Mouse (Mus musculus): ENCODE results near the gene 4921539E11Rik. TPM values are rescaled to one million over a fixed set of nuclear protein-coding genes. Genes with fewer than 3 reads are reported as not detected.

The 4921539E11Rik gene
- polyA plus RNA-seq (2014; fragmentation: Nextera tagmentation; extraction: Ambion mirVana), result not detected in 2 replicates

GRCm38 (mm10) chr4:103290763-103291162 is at the start of gene 4921539E11Rik:
4921539E11Rik (minus strand) TSS chr4:103290863.
- Histone ChIP-seq H3K27me3 (ENCODE audit: control insufficient read depth, insufficient read depth, low read length) (no peaks in the 10 kb centered on the region), H3K9me3 (ENCODE audit: control insufficient read depth, low read length) (no peaks in the 10 kb centered on the region), H3K4me2 (ENCODE audit: low read length) (no peak within 1 kb of the TSS), H3K4me1 (ENCODE audit: control insufficient read depth in 2 of 2, insufficient read depth in 2 of 2, low read length in 2 of 2) (no peaks in the 10 kb centered on the region), H3K36me3 (ENCODE audit: control insufficient read depth, insufficient read depth, low read length) (no peaks in the 10 kb centered on the region), H3K4me3 (ENCODE audit: control insufficient read depth in 1 of 2, insufficient read depth in 1 of 2, low read depth in 1 of 2, low read length in 2 of 2) (no peak within 1 kb of the TSS), H3K9ac (ENCODE audit: low read length) (no peak within 1 kb of the TSS), H3K27ac (replicated peaks in 1 of 2; ENCODE audit: control insufficient read depth in 1 of 2, insufficient read depth in 1 of 2, low read depth in 2 of 2, low read length in 2 of 2) (no peak within 1 kb of the TSS)
- 72% methylated on average over 2 of the region's 2 CpGs for WGBS
- no peak for ATAC-seq (ENCODE audit: insufficient number of reproducible peaks, insufficient read depth, low FRiP score, low read depth)

GRCm38 (mm10) chr4:103335134-103335533 is 44.5 kb upstream of the 4921539E11Rik start:
- H3K4me2 ChIP-seq (ENCODE audit: low read length), result no peak overlapping the region
- H3K27me3 ChIP-seq (ENCODE audit: control insufficient read depth, insufficient read depth, low read length), result no peaks in the 10 kb centered on the region
- 86% methylated on average over 5 of the region's 5 CpGs for WGBS
- peaks cover 22% of the 10 kb centered on the region for H3K36me3 ChIP-seq (ENCODE audit: control insufficient read depth, insufficient read depth, low read length)
- no peaks in the 10 kb centered on the region for H3K9me3 ChIP-seq (ENCODE audit: control insufficient read depth, low read length)
- no peak overlapping the region for H3K9ac ChIP-seq (ENCODE audit: low read length)
- ATAC-seq (ENCODE audit: insufficient number of reproducible peaks, insufficient read depth, low FRiP score, low read depth), result no peak
- H3K4me3 ChIP-seq (ENCODE audit: control insufficient read depth in 1 of 2, insufficient read depth in 1 of 2, low read depth in 1 of 2, low read length in 2 of 2), result no peak overlapping the region
- H3K27ac ChIP-seq (replicated peaks in 1 of 2; ENCODE audit: control insufficient read depth in 1 of 2, insufficient read depth in 1 of 2, low read depth in 2 of 2, low read length in 2 of 2), result no peak overlapping the region
- no peaks in the 10 kb centered on the region for H3K4me1 ChIP-seq (ENCODE audit: control insufficient read depth in 2 of 2, insufficient read depth in 2 of 2, low read length in 2 of 2)

GRCm38 (mm10) chr4:103329348-103329747 is 38.7 kb upstream of the 4921539E11Rik start:
- Histone ChIP-seq H3K4me2 (ENCODE audit: low read length) (no peak overlapping the region), H3K4me1 (ENCODE audit: control insufficient read depth in 2 of 2, insufficient read depth in 2 of 2, low read length in 2 of 2) (peaks cover 0 to 11% of the 10 kb centered on the region in 2 experiments; a peak in 1 of 4 replicates), H3K36me3 (ENCODE audit: control insufficient read depth, insufficient read depth, low read length) (peaks cover 26% of the 10 kb centered on the region), H3K27me3 (ENCODE audit: control insufficient read depth, insufficient read depth, low read length) (no peaks in the 10 kb centered on the region), H3K4me3 (ENCODE audit: control insufficient read depth in 1 of 2, insufficient read depth in 1 of 2, low read depth in 1 of 2, low read length in 2 of 2) (no peak overlapping the region), H3K9ac (ENCODE audit: low read length) (no peak overlapping the region), H3K27ac (replicated peaks in 1 of 2; ENCODE audit: control insufficient read depth in 1 of 2, insufficient read depth in 1 of 2, low read depth in 2 of 2, low read length in 2 of 2) (no peak overlapping the region), H3K9me3 (ENCODE audit: control insufficient read depth, low read length) (no peaks in the 10 kb centered on the region)
- 44% methylated on average over 6 of the region's 6 CpGs for WGBS
- no peak for ATAC-seq (ENCODE audit: insufficient number of reproducible peaks, insufficient read depth, low FRiP score, low read depth)

- Histone ChIP-seq H3K9me3 (ENCODE audit: control insufficient read depth, low read length) (no peaks in the 10 kb centered on the region), H3K4me2 (ENCODE audit: low read length) (no peak overlapping the region), H3K9ac (ENCODE audit: low read length) (no peak overlapping the region), H3K36me3 (ENCODE audit: control insufficient read depth, insufficient read depth, low read length) (peaks cover 19% of the 10 kb centered on the region), H3K4me3 (ENCODE audit: control insufficient read depth in 1 of 2, insufficient read depth in 1 of 2, low read depth in 1 of 2, low read length in 2 of 2) (no peak overlapping the region), H3K27me3 (ENCODE audit: control insufficient read depth, insufficient read depth, low read length) (no peaks in the 10 kb centered on the region), H3K4me1 (ENCODE audit: control insufficient read depth in 2 of 2, insufficient read depth in 2 of 2, low read length in 2 of 2) (peaks cover 0 to 11% of the 10 kb centered on the region in 2 experiments; a peak in 1 of 4 replicates), H3K27ac (replicated peaks in 1 of 2; ENCODE audit: control insufficient read depth in 1 of 2, insufficient read depth in 1 of 2, low read depth in 2 of 2, low read length in 2 of 2) (no peak overlapping the region)
- 67% methylated on average over 3 of the region's 3 CpGs for WGBS
- ATAC-seq (ENCODE audit: insufficient number of reproducible peaks, insufficient read depth, low FRiP score, low read depth), result no peak
Measured at GRCm38 (mm10) chr4:103326994-103327393, 36.3 kb upstream of the 4921539E11Rik start.

GRCm38 (mm10) chr4:103324688-103325451 is 34.2 kb upstream of the 4921539E11Rik start:
- no peak overlapping the region for H3K27ac ChIP-seq (replicated peaks in 1 of 2; ENCODE audit: control insufficient read depth in 1 of 2, insufficient read depth in 1 of 2, low read depth in 2 of 2, low read length in 2 of 2)
- no peaks in the 10 kb centered on the region for H3K9me3 ChIP-seq (ENCODE audit: control insufficient read depth, low read length)
- H3K9ac ChIP-seq (ENCODE audit: low read length), result no peak overlapping the region
- H3K4me1 ChIP-seq (ENCODE audit: control insufficient read depth in 2 of 2, insufficient read depth in 2 of 2, low read length in 2 of 2), result peaks cover 0 to 11% of the 10 kb centered on the region in 2 experiments; a peak in 1 of 4 replicates
- H3K36me3 ChIP-seq (ENCODE audit: control insufficient read depth, insufficient read depth, low read length), result peaks cover 13% of the 10 kb centered on the region; the same call in 1 of the 2 replicates
- H3K4me2 ChIP-seq (ENCODE audit: low read length), result no peak overlapping the region
- H3K27me3 ChIP-seq (ENCODE audit: control insufficient read depth, insufficient read depth, low read length), result no peaks in the 10 kb centered on the region
- no peak overlapping the region for H3K4me3 ChIP-seq (ENCODE audit: control insufficient read depth in 1 of 2, insufficient read depth in 1 of 2, low read depth in 1 of 2, low read length in 2 of 2)
- no peak for ATAC-seq (ENCODE audit: insufficient number of reproducible peaks, insufficient read depth, low FRiP score, low read depth)
- WGBS, result 66% methylated on average over 17 of the region's 17 CpGs

- Histone ChIP-seq H3K27ac (replicated peaks in 1 of 2; ENCODE audit: control insufficient read depth in 1 of 2, insufficient read depth in 1 of 2, low read depth in 2 of 2, low read length in 2 of 2) (no peak overlapping the region), H3K9me3 (ENCODE audit: control insufficient read depth, low read length) (no peaks in the 10 kb centered on the region), H3K27me3 (ENCODE audit: control insufficient read depth, insufficient read depth, low read length) (no peaks in the 10 kb centered on the region), H3K4me3 (ENCODE audit: control insufficient read depth in 1 of 2, insufficient read depth in 1 of 2, low read depth in 1 of 2, low read length in 2 of 2) (no peak overlapping the region), H3K9ac (ENCODE audit: low read length) (no peak overlapping the region), H3K36me3 (ENCODE audit: control insufficient read depth, insufficient read depth, low read length) (peaks cover 13% of the 10 kb centered on the region; the same call in 1 of the 2 replicates), H3K4me2 (ENCODE audit: low read length) (no peak overlapping the region), H3K4me1 (ENCODE audit: control insufficient read depth in 2 of 2, insufficient read depth in 2 of 2, low read length in 2 of 2) (no peaks in the 10 kb centered on the region)
- no peak for ATAC-seq (ENCODE audit: insufficient number of reproducible peaks, insufficient read depth, low FRiP score, low read depth)
- 68% methylated on average over 6 of the region's 6 CpGs for WGBS
Measured at GRCm38 (mm10) chr4:103321461-103321860, 30.8 kb upstream of the 4921539E11Rik start.

GRCm38 (mm10) chr4:103315861-103316260 is 25.2 kb upstream of the 4921539E11Rik start:
- Histone ChIP-seq H3K27ac (replicated peaks in 1 of 2; ENCODE audit: control insufficient read depth in 1 of 2, insufficient read depth in 1 of 2, low read depth in 2 of 2, low read length in 2 of 2) (no peak overlapping the region), H3K4me2 (ENCODE audit: low read length) (no peak overlapping the region), H3K27me3 (ENCODE audit: control insufficient read depth, insufficient read depth, low read length) (no peaks in the 10 kb centered on the region), H3K9me3 (ENCODE audit: control insufficient read depth, low read length) (no peaks in the 10 kb centered on the region), H3K4me3 (ENCODE audit: control insufficient read depth in 1 of 2, insufficient read depth in 1 of 2, low read depth in 1 of 2, low read length in 2 of 2) (no peak overlapping the region), H3K36me3 (ENCODE audit: control insufficient read depth, insufficient read depth, low read length) (peaks cover 5% of the 10 kb centered on the region; the same call in 1 of the 2 replicates), H3K9ac (ENCODE audit: low read length) (no peak overlapping the region), H3K4me1 (ENCODE audit: control insufficient read depth in 2 of 2, insufficient read depth in 2 of 2, low read length in 2 of 2) (0 out of 4 replicates have a peak, but pooled peaks cover 0 to 3% of the 10 kb centered on the region in 2 experiments)
- no peak for ATAC-seq (ENCODE audit: insufficient number of reproducible peaks, insufficient read depth, low FRiP score, low read depth)
- 89% methylated on average over 4 of the region's 4 CpGs for WGBS

All from heart, embryonic 14.5 days (tissue).